Mouse (Mus musculus): ENCODE results near the gene Hlcs.

GRCm38 (mm10) chr16:94087570-94088225 lies 225.7 kb downstream of the Hlcs start:
- TF ChIP-seq POLR2A (IDR thresholded peaks at IDR 0.05; ENCODE audit: control insufficient read depth, extremely low read depth, insufficient read depth, low read length, poor library complexity) (no peak), CTCF (IDR thresholded peaks at IDR 0.05; ENCODE audit: borderline replicate concordance, control insufficient read depth, extremely low read depth, insufficient read depth, low read length, poor library complexity) (no peak)

Data from thymus, adult 2 months (tissue).